Mouse (Mus musculus): ENCODE measurements around the gene Mgme1. TPM values are rescaled to one million over a fixed set of nuclear protein-coding genes. Genes with fewer than 3 reads are reported as not detected.

Gene Mgme1
- polyA plus RNA-seq, 2 experiments from 2014 or later = 6.4 to 11.9 TPM

DNA sequence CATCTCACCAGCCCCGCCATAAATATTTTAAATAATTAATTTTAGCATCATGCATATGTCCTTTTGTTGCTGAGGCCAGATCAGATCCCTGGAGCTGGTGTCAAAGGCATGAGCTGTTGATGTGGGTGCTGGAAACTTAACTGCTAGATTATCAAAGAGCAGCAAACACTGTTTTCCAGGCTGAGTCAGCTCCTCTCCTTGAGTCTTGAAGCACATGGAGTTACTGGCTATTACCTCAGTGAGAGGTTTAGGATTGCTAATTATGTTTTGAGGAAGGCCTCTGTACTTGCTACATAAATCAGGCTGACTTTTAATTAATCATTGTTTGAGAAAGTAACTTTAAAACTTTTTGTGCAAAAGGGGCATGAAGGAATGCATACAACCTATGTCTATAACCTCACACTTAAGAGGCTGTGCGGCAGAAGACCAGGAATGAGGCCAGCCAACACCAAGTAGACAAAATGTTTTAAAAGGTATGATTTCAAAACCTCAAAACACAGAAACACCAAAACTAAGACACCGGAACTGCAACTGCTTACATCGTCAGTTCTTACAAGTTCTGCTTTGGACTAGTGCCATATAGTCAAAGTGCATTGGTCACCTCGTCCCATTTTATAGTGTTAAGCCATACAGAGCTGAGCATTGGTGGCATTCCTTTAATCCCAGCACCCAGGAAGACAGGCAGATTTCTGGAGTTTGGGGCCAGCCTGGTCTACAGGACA lies 5.9 kb upstream of the Mgme1 start:
- ATAC-seq = no peak

DNA sequence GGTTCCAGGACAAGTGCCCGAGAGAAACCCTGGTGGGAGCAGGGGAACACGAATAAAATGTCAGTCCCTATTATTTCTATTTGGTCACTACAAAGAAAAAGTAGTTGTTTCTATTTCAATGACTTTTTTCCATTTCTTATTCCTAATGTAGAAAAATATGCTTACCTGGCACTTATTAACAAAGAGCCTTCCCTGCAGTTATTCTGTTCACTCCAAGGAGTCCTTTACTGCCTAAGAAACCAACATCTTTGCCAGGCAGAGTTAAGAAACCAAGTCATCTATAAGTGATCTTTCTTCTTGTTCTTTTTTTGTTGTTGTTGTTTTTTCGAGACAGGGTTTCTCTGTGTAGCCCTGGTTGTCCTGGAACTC lies 5.4 kb upstream of the Mgme1 start:
- no peak for ATAC-seq

DNA sequence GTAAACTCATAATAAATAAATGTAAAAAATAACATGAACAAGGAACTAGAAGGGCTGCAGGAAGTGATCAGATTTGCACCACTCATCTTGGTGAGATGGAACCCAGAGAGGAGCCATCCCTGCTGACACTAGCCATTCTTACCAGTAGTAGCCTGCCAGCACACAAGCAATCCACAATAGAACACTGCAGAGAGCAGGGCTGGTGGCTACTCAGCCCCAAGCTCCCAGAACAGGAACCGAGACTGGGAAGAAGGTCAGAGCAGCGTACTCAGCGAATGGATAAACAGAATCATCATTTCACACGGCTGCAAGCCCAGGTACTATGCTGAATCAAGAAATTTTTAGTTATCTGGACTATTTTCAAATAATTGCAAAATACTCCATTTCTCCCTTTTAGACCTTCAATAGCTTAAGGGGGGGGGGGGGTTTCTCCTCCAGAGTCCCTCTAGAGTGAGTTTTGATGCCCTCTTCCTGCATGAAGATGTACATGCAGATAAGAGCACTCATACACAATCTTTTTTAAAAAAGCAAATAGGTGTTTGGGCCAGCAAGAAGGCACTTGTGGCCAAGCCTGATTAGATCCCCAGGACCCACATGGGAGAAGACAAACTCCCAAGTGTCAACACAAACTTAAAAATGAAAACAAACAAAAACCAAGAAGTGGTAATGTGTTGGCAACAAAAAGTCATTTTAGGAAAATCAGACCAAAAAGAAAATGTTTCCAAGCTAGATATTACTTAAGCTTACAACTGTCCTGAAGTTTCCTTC lies 4.4 kb upstream of the Mgme1 start:
- ATAC-seq = no peak

DNA sequence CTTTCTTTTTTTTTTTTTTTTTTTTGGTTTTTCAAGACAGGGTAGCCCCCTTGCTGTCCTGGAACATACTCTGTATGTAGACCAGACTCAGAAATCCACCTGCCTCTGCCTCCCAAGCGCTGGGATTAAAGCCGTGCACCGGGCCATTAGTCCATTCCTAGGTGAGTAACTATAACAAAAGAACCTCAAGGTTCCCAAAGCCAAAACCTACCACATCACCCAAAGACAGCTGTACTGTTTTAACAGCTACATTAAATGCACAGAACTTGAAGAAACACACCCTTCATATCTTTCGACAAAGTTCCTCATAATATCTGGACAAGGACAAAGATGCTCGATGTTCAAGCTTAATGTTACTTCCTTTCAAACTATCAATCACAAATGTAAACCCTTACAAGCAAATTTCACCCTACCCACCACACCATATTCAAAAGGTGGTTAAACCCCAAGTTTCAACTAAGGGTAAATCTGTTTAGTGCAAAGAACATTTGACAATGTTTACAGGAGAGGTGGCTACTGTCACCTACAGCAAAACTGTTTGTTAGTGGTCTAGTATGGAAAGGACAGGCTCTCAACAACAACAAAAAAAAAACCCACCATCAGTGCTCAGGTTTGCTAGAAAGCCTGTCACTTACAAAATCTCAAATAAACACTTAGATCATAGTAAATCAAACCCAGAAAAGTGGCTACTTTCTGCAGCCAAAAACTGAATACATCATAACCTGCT lies 3.3 kb upstream of the Mgme1 start:
- ATAC-seq = no peak

DNA sequence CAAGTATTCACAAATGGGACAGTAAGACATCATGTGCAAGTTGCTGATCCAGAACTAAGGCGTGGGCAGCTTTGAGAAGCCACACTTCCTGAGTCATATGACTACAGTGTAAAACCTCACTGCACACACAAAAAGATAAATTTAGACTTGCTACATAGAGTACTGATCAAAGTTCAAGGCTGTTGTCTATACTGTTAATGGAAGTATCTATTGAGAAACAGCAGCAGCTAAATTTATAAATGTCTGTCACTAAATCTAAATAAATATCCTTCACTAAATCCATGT lies 2.8 kb upstream of the Mgme1 start:
- ATAC-seq = peak; percentile 54

DNA sequence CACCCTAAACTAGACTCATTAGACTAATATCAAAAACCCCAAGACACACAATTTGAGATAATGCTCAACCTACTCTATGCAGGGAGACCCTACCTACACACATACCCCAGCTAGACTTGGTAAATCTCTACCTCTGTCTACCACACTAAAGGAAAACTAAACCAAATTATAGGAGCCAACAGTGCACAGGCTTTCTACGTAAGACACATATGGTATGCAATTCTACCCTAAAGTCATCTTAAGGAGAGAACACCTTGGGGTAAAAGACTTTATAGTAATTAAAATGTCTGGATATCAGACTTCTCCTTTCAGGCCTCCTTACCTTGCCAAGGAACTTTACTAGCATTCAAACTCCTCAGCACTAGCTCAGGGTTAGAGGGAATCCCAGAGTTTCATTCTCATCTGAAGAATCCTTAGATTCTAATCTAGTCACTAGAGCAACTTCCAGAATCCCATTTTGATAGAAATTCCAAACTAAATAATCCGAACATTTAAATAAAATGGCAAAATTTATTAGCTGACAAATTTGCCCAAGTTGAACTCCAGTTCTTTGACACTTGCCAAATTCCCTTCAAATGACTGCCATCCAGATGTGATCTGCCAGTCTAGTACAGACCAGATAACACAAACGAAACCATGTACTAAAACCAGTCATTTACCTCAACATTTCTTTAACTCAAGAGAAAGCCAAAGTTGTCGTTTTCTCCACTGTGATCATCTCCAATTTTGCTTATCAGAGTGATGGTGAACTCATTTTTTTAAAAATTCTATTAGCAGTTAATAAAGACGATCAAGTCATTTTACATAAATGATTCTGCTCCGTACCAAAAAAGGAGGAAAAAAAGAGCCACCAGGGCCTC lies 1.8 kb upstream of the Mgme1 start:
- ATAC-seq = no peak

DNA sequence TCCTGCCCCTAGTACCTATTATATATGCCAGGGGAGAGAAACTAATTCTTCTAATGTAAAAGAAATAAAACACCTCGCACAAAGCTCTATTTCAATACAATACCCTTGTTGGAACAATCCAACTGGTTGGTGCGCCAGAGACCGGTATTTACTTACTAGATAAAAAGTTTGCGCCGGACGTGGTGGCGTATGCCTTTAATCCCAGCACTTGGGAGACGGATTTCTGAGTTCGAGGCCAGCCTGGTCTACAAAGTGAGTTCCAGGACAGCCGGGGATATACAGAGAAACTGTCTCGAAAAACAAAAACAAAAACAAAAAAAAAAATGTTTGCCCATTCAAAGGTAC lies 1.2 kb upstream of the Mgme1 start:
- ATAC-seq = no peak

DNA sequence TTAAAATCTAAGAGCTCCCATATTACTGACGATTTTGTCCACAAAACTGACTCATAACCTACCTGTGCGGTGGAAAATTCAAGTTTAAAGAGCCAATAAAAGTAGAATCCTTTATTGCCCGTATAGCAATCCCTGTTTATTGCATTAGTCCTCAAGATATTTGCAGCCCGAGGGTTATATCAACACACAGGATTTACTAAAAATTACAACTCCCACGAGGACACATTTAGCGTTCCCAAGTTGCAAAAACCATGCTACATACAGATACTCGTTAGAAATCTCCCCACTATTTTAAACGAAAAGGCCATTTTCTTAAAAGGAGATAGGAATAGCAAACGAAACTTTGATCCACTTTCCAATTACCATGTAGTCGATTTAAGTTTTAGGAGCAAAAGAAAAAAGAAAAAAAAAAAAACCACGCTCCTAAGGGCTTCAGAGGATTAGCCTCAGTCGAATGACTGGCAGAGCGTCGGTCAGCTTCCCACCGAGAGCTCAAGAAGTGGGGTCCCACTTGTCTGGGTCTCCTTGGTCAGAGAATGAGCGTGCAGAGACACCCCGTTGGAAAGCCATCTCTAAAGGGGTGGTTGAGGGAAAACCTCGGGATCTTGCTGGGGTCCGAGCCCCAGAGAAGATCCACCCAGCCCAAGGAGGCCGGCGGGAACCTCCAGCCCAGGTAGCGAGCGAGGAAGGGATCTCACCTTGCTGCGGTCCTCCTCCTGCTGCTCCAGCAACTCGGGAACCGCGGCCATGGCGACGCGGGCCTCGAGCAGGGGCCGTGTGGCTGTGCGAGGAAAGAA lies 586 bp upstream of the Mgme1 start:
- ATAC-seq = peak; percentile 8

DNA sequence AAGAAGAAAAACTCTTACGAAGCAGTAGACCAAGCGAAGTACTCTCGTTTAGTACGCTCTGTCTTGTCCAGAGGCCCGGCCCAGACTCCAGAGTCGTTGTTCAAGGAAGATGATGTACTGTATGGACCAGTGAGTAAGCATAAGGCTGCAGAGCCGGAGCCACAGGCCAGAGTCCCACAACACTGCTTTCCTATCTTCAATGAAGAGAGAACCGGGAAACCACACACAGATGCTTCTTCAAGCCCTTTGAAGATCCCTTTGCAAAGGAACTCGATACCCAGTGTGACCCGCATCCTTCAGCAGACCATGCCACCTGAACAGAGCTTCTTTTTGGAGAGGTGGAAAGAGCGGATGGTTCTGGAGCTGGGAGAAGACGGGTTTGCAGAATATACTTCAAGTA lies 1.6 kb downstream of the Mgme1 start:
- no peak for ATAC-seq

DNA sequence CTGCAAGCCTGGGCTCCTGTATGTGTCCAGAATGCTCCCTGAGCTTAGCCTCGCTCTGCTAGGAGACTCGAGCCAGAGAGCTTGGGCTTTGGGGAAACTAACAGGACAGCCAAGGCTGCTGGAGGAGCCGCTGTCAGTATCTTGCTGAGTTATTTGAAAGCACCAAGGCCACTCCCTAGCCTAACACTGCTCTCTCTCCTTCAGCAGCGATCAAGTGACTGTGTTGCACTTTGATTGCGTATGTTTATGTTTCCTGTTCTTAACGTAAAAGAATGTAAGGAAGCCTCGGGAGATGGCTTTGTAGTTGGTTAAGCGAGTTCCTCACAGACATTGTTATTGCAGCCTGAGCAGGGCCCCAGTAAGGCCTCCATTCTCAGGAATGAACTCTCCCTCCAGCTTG lies 4.3 kb downstream of the Mgme1 start:
- ATAC-seq = no peak

DNA sequence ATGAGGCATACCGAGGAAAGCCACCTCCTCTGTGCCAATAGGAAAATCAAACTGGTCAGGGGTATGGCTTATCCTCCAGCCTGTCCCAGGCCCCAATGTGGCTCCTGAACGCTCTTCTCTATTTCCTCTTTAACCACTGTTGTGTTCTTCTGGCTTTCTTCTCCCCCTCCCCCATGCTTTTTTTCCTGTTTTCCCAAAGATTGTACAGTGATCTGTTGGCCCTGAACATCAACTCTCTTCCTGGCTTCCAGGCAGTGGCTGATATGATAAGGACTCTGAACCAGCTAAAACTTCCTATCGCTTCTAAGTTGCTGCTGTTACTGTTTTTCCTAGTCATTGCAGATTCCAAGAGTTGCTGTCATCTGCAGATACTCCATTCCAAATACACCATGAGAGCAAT lies 6.4 kb downstream of the Mgme1 start:
- ATAC-seq = no peak

DNA sequence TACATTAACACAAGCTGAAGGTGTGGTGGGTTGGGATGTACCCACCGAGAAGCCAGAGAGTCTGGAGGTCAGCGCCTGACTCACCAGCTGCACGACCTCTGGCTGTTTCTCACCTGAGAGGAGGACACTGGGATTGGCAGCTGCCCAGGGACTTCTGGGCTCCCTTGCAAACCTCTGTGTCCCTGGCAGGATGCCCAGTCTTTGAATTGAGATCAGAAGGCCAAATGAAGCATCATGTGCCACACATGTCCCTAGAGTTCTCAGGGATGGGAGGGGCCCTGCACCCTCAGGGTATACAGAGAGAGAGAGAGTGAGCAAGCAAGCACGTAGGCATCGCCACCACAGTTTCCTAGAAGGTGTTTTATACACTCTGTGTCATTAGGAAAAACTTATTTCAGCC lies 9.3 kb downstream of the Mgme1 start:
- ATAC-seq = no peak

DNA sequence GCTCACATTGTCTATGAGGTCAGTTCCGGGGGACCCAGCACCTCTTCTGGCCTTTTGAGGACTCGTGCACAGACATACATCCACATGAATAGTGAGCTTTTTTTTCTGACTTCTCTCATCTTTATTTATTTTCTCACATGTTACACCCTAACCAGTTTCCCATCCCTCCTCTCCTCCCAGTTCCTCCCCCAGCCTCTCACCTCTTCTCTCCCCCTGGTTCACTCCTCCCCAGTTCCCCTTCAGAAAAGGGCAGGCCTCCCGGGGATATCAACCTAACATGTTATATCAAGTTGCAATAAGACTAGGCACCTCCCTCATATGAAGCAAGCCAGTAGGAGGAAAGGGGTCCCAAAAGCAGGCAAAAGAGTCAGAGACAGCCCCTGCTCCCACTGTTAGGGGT lies 10.1 kb downstream of the Mgme1 start:
- no peak for ATAC-seq

DNA sequence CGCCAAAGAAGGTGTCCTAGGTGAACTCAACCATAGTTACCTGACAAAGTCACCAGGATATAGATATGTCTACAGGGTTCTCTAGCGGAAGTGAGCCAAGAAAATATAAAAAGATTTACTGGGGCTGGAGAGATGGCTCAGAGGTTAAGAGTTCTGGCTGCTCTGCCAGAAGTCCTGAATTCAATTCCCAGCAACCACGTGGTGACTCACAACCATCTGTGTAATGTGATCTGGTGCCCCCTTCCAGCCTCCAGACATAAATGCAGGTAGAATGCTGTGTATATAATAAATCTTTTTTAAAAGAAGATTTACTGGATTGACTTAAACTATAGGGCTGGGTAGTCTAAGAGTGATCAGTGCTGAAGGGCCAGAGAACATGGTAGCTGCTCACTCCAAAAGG lies 11.0 kb downstream of the Mgme1 start:
- no peak for ATAC-seq

DNA sequence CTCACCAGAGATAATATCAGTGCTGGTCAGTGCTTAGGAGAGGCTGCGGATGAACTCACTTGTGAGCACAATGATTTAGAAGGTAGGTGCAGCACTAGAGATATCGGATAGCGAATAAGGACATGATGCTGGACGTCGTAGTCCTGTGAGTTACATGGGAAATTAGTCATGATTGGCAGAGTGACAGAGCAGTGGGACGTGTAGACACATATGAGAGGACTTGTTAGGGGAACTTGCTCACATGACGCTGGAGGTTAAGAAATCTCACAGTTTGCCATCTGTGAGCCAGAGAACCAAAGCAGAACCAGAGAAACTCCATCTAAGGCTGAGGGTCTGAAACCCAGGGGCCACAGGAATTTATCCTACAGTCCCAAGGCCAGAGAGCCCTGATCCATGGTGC lies 19.9 kb downstream of the Mgme1 start:
- no peak for ATAC-seq

DNA sequence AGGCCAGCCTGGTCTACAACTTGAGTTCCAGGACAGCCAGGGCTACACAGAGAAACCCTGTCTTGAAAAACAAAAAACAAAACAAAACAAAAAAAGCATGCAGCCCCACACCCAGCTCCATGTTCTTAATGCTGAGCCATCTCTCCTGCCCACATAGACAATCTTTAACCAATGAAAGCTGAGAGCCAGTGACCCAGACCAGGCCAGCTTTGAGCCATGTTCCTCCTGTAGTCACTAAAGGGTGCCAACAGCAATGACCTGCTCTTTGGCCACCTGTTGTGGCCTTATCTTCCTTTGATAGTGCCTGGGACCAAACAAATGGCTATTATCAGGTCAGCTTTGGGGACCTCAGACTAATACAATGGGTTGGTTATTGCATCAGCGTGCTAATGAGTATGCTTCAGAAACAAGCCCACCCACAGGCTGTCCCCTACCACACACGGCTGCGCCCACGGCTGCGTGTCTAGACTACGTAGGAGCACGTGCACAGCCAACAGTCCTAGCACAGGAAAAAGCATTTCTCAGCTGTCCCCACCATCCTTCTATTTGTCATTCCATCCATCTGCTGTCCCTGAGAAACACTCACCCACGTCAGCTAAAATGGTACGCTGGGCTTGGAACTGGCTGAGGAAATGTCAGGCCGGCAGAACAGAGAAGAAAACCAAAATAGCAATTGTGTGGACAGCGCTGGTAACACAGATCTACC lies 21.3 kb downstream of the Mgme1 start:
- no peak for ATAC-seq

DNA sequence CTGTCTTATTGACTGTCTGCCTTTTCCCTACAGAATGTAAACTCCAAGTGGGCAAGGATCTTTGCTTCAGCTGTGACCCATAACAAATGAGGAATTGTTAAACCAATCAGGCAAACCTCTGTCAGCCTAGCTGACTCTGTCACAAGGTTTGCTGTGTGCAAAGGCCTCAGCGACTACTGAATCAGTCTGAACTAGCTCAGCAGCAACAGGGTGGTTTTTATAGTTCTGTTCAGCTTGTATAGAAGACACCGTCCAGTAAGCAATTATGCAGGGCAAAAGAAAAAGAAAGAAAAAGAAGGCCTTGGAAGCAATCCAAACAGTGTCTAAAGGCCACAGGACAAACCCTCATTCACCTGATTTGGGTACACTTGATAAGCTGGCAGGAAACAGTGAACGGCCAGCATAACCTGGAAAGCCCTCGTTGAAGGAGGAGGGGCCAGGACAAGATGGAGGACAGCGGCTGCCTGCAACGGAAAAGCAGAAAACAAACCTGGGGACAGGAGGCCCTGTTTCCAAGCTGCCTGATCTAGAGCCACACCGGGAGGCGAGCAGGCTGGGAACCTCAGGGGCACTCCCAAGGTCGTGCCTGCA lies 24.8 kb downstream of the Mgme1 start:
- ATAC-seq = no peak

DNA sequence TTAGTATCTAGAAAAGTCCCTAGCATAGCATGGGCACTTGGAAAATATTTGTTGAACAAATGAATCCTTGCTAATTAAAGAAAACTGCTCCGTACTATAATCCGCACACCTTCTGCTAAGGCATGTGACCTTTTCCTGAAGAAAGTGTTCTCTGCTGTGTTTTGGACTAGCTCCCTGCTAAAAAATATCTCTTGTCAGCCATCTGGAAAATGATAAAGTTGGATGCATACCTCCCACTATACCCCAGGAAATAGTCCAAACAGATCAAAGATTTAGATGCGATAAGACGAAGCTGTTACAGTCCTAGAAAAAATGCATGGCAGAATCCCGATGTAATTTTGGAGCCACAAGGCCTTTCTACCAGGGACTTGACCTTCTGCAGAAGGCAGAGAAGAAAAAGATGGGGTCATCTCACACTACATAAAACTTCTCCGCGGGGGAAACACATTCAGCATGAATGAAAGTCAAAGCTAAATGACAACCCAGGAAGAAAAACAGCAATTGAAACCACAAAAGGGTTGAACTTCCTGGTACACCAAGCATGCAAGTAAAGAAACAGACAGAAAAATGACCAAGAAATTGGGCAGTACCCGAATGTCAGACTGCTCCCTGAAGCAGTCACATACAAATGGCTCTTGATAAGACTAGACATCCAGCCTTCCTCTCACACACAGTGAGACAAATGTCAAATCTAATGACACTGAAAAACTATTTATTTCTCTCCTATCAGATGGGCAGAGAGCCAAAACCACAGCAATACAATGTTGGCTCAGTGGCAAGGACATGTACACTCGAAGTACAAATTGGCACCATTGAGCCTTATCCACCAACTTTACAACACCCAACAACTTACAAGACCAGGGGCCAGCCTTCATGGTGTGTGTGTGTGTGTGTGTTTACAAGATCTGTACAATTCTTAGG lies 29.5 kb downstream of the Mgme1 start:
- peak; percentile 52 for ATAC-seq

DNA sequence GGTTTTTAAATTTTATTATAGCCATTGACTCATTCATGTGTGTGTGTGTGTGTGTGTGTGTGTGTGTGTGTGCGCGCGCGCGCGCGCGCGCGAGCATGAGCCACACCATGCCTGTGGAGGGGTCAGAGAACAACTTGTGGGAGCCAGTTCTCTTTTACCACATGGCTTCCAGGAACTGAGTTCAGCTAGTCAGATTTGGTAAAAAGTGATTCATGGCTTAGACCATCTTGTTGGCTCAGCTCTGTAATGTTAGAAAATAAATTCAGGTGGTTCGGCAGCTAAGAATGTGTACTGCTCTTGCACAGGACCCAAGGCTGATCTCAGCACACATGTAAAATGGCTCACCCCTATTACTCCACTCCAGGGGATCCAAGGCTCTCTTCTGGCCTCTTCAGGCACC lies 30.6 kb downstream of the Mgme1 start:
- ATAC-seq = no peak

DNA sequence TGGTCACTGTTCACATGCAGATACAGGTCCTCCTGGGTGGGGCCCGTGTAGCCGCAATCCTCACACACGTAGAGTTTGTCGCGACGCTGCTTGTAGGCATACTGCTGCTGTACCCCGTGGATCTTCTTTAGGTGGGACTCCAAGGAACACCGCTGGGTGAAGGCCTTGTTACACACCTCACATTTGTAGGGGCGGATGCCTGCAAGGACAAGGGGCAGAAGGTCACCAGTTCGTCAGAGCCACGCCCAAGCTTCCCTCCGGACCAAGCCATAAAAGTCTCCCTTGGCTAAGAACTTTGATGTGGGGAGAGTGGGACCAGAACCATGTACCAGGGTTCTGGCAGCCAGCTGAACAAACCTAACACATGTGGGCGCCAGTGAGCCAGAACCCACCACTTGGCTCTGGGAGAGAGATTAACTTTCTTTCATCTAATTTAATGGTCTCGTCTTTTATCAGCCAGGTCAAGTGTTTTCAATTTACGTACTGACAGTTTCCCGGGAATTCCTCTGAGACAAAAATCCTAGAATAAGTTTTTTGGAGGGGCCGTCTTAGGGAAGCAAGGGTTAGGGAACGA lies 35.3 kb downstream of the Mgme1 start:
- ATAC-seq = no peak

Measured in activated CD4-positive, CD25-positive, alpha-beta regulatory T cell, adult 4 months (primary cell).